In the genomic region with DNA sequence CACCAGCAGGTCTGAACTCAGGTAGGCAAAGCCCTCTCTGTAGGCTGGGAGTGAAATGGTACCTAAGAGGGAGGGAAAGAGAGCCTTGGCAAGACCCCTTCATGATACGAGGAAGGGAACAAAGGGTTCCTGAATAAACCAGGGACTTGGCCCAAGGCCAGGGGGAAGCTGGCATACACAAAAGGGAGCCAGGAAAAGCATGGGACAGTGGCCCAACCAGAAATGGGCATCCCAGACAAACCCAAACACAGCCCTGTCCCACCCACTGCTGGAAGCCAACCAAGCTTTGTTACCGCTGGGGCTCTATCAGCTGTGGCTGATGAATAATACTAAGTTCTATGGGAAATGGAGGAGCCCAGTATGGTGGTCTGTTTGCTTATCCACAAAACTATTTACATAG, we compare ENCODE assay signal across 9 mouse cellular contexts. TPM values are rescaled to one million over a fixed set of nuclear protein-coding genes. Genes with fewer than 3 reads are reported as not detected.
DNase-seq lines count a peak whose midpoint lies in the region; ATAC-seq and TF ChIP-seq lines count a peak whose summit lies in the region.
"Had no signal": no experiment of that assay in that cellular context is flagged by ENCODE, and none has a peak within 500 bp of the region (broad histone marks: within the 10 kb centered on the region; RNA-seq: fewer than 3 reads in every experiment).

No protein-coding gene starts in this region.

- H3K4me1 ChIP-seq in heart, adult 2 months (ENCODE audit: control insufficient read depth, insufficient read depth, low read length): peaks cover 7% of the 10 kb centered on the region
- no peaks in the 10 kb centered on the region for H3K4me1 ChIP-seq in heart, embryonic 10.5 days
- peaks cover 6 to 12% of the 10 kb centered on the region in 2 experiments; a peak in 3 of 4 replicates for H3K4me1 ChIP-seq in heart, embryonic 14.5 days (ENCODE audit: control insufficient read depth in 2 of 2, insufficient read depth in 2 of 2, low read length in 2 of 2)
- peaks cover 14% of the 10 kb centered on the region for H3K4me1 ChIP-seq in lung, adult 2 months (ENCODE audit: control insufficient read depth, insufficient read depth, low read length)
- H3K4me1 ChIP-seq: midbrain, embryonic 12.5 days had no signal

- no peak overlapping the region for H3K4me2 ChIP-seq in heart, embryonic 14.5 days (ENCODE audit: low read length)
- H3K4me2 ChIP-seq: midbrain, embryonic 12.5 days had no signal

- no peak for TF ChIP-seq CTCF in heart, adult 2 months (IDR thresholded peaks at IDR 0.05)
- no peak for TF ChIP-seq CTCF in lung, adult 2 months (IDR thresholded peaks at IDR 0.05; ENCODE audit: insufficient read depth, low read length)

- H3K9me3 ChIP-seq in heart, embryonic 10.5 days: no peaks in the 10 kb centered on the region
- peaks cover 4% of the 10 kb centered on the region; the same call in 1 of the 2 replicates for H3K9me3 ChIP-seq in heart, embryonic 14.5 days (ENCODE audit: control insufficient read depth, low read length)
- H3K9me3 ChIP-seq: midbrain, embryonic 12.5 days had no signal

- 7% methylated on average over 2 of the region's 2 CpGs for WGBS in heart, adult 2 months
- 78% methylated on average over 2 of the region's 2 CpGs for WGBS in heart, embryonic 10.5 days
- WGBS in heart, embryonic 14.5 days: 40% methylated on average over 2 of the region's 2 CpGs
- 24% methylated on average over 2 of the region's 2 CpGs for WGBS in lung, adult 2 months

- H3K4me3 ChIP-seq in heart, adult 2 months: no peak overlapping the region
- no peak overlapping the region for H3K4me3 ChIP-seq in heart, embryonic 10.5 days
- no peak overlapping the region for H3K4me3 ChIP-seq in heart, embryonic 14.5 days (ENCODE audit: control insufficient read depth in 1 of 2, insufficient read depth in 1 of 2, low read depth in 1 of 2, low read length in 2 of 2)
- no peak overlapping the region for H3K4me3 ChIP-seq in lung, adult 2 months (replicated peaks; ENCODE audit: extremely low read depth, low read depth, low read length)
- H3K4me3 ChIP-seq: midbrain, embryonic 12.5 days had no signal

- no peaks in the 10 kb centered on the region for H3K27me3 ChIP-seq in heart, adult 2 months (ENCODE audit: control insufficient read depth, insufficient read depth, low read length)
- no peaks in the 10 kb centered on the region for H3K27me3 ChIP-seq in heart, embryonic 10.5 days (ENCODE audit: insufficient read depth, poor library complexity, severe bottlenecking)
- no peaks in the 10 kb centered on the region for H3K27me3 ChIP-seq in heart, embryonic 14.5 days (ENCODE audit: control insufficient read depth, insufficient read depth, low read length)
- H3K27me3 ChIP-seq: midbrain, embryonic 12.5 days had no signal

- TF ChIP-seq EP300 in heart, adult 2 months (IDR thresholded peaks at IDR 0.05; ENCODE audit: insufficient read depth, low read depth, low read length): peak; percentile 87

- no peak overlapping the region for H3K9ac ChIP-seq in heart, adult 2 months (ENCODE audit: low read depth, low read length)
- no peak overlapping the region for H3K9ac ChIP-seq in heart, embryonic 14.5 days (ENCODE audit: low read length)
- H3K9ac ChIP-seq: midbrain, embryonic 12.5 days had no signal

- peak; percentile 68; the same call in 1 of the 2 replicates for ATAC-seq in heart, embryonic 14.5 days (ENCODE audit: insufficient number of reproducible peaks, insufficient read depth, low FRiP score, low read depth)

- peak; percentile 76 to 86 for DNase-seq in heart, adult 2 months
- DNase-seq in heart, embryonic 10.5 days (ENCODE audit: low spot score): no peak
- DNase-seq in adrenal gland, postnatal 36 days: peak; percentile 55 to 80
- peak; percentile 69 for DNase-seq in lung, adult 2 months
- no peak for DNase-seq in urinary bladder, adult 2 months (ENCODE audit: low spot score)
- no peak for DNase-seq in urinary bladder, postnatal 10 days (ENCODE audit: low spot score)
- no peak for DNase-seq in urinary bladder, adult 18-20 months (ENCODE audit: low spot score in 2 of 2)

- H3K79me2 ChIP-seq in heart, adult 2 months (replicated peaks; ENCODE audit: control insufficient read depth, insufficient read depth, low read length): peaks cover 4% of the 10 kb centered on the region; the same call in 1 of the 2 replicates

- TF ChIP-seq POLR2A in heart, adult 2 months (IDR thresholded peaks at IDR 0.05; ENCODE audit: insufficient read depth, low read depth, low read length): no peak
- TF ChIP-seq POLR2A in lung, adult 2 months (IDR thresholded peaks at IDR 0.05; ENCODE audit: borderline replicate concordance, extremely low read depth, low read depth, low read length): no peak

- intact Hi-C loops in heart, adult 2 months (cut with DNase I): loop anchor here (2.0 kb wide), 1 partner anchor 31 kb away; no protein-coding TSS in a partner anchor

- H3K27ac ChIP-seq in heart, adult 2 months: peak overlapping the region; percentile 57
- H3K27ac ChIP-seq in heart, embryonic 10.5 days: no peak overlapping the region
- H3K27ac ChIP-seq in heart, embryonic 14.5 days (replicated peaks in 1 of 2; ENCODE audit: control insufficient read depth in 1 of 2, insufficient read depth in 1 of 2, low read depth in 2 of 2, low read length in 2 of 2): no peak overlapping the region; a peak in 1 of 4 replicates
- H3K27ac ChIP-seq: midbrain, embryonic 12.5 days had no signal

- peaks cover 47% of the 10 kb centered on the region for H3K36me3 ChIP-seq in heart, adult 2 months (ENCODE audit: control insufficient read depth, insufficient read depth, low read length)
- peaks cover 75% of the 10 kb centered on the region for H3K36me3 ChIP-seq in heart, embryonic 10.5 days
- H3K36me3 ChIP-seq in heart, embryonic 14.5 days (ENCODE audit: control insufficient read depth, insufficient read depth, low read length): peaks cover 88% of the 10 kb centered on the region
- H3K36me3 ChIP-seq: midbrain, embryonic 12.5 days had no signal

RNA-seq across cellular contexts. Expression of a gene that starts 34.4 kb away (rescaled TPM):
- 100 to 1,000 TPM; 359 to 430 TPM for total RNA-seq in heart, adult 2 months (2021)
- polyA plus RNA-seq in heart, adult 2 months (2012; rRNA removed): 163 and 284 TPM in 2 replicates
- polyA plus RNA-seq in heart, embryonic 10.5 days (2016; fragmentation: Nextera tagmentation; extraction: Ambion mirVana): 23.4 and 38.5 TPM in 2 replicates
- 10 to 100 TPM in 1 of 2 experiments, 1 to 10 TPM in 1; 6.8 to 12.9 TPM for total RNA-seq in adrenal gland, postnatal 36 days (2021)
- 125 and 136 TPM in 2 replicates for polyA plus RNA-seq in heart, embryonic 14.5 days (2014; fragmentation: Nextera tagmentation; extraction: Ambion mirVana)
- 67.7 and 79.6 TPM in 2 replicates for polyA plus RNA-seq in lung, adult 2 months (2012; rRNA removed)
- 53.1 and 66.1 TPM in 2 replicates for polyA plus RNA-seq in urinary bladder, adult 2 months (2012; rRNA removed)

Comparison
In these comparisons a context has a peak if more than half of its experiments do, and no peak if none do; other contexts are left out.
1. DNase-seq: peak in heart, adult 2 months (2 of 2), adrenal gland, postnatal 36 days (2 of 2) and lung, adult 2 months (single experiment); none in heart, embryonic 10.5 days (single experiment), urinary bladder, adult 2 months (single experiment), urinary bladder, postnatal 10 days (single experiment) and urinary bladder, adult 18-20 months (0 of 2).